In the genomic region with DNA sequence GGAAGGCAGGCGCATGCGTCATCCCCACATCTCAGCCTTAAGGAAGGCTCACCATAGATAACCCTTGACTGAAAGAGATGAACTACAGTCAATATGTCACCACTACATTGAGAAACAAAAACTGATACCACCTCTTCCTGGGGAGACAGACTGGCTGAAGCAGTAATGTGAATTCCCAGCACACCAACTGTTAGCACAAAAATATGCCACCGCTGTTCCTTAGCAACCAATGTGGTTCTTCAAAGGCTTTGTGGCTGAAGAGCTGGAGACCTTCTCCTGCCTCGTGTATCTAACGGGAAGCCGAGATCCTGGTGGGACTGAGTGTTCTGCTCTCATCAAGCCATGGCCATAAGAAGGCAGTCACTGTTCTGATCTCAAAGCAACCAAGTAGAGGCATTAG, we compare ENCODE assay signal across 20 mouse cellular contexts.
"Had no signal": no experiment of that assay in that cellular context is flagged by ENCODE, and none has a peak within 500 bp of the region (broad histone marks: within the 10 kb centered on the region; RNA-seq: fewer than 3 reads in every experiment).

No protein-coding gene starts in this region.

- H3K9ac ChIP-seq: lung, embryonic 14.5 days; neural tube, embryonic 13.5 days; neural tube, embryonic 15.5 days; stomach, embryonic 15.5 days had no signal

- H3K27ac ChIP-seq: midbrain, embryonic 10.5 days; neural tube, embryonic 13.5 days; neural tube, embryonic 15.5 days; stomach, embryonic 15.5 days; stomach, postnatal 0 days had no signal

- H3K36me3 ChIP-seq: midbrain, embryonic 10.5 days; neural tube, embryonic 13.5 days; neural tube, embryonic 15.5 days; stomach, embryonic 15.5 days had no signal

- H3K4me3 ChIP-seq: midbrain, embryonic 10.5 days; myocyte; neural tube, embryonic 13.5 days; neural tube, embryonic 15.5 days; stomach, embryonic 15.5 days had no signal

- DNase-seq: lung, adult 18-20 months; lung, embryonic 14.5 days; lung, postnatal 10 days; lung, postnatal 4 days; midbrain, embryonic 14.5 days; retina, postnatal 1 day; right cerebral cortex, adult 18-20 months; right cerebral cortex, postnatal 25 days; right cerebral cortex, postnatal 4 days; spleen, adult 18-20 months; thymus, adult 2 months; thymus, postnatal 25 days; thymus, postnatal 4 days had no signal

- H3K4me1 ChIP-seq: stomach, embryonic 15.5 days had no signal

- H3K4me2 ChIP-seq: lung, embryonic 14.5 days; neural tube, embryonic 13.5 days; neural tube, embryonic 15.5 days; stomach, embryonic 15.5 days had no signal

- H3K9me3 ChIP-seq: midbrain, embryonic 10.5 days; neural tube, embryonic 13.5 days; neural tube, embryonic 15.5 days; stomach, embryonic 15.5 days had no signal

- H3K27me3 ChIP-seq: neural tube, embryonic 13.5 days; neural tube, embryonic 15.5 days; stomach, embryonic 15.5 days had no signal

- ATAC-seq: midbrain, embryonic 16.5 days had no signal
